Mouse (Mus musculus) hematopoietic stem cell, adult 5-6 weeks (primary cell): Measurements from ENCODE around the gene Tubg2. TPM values are rescaled to one million over a fixed set of nuclear protein-coding genes. Genes with fewer than 3 reads are reported as not detected.

Experiments
- ATAC-seq, 2 experiments: fragments of 125-278 bp in 1 of 2; replicated peaks in 1 of 2; 2 replicates each; pipeline ENCODE4 v1.8.0; 2016 to 2017; ENCODE audit warnings: inconsistent platforms in 2 of 2, mild to moderate bottlenecking in 2 of 2, moderate number of reproducible peaks in 2 of 2, low read depth in 1 of 2, moderate TSS enrichment in 1 of 2; ENCODE audit not compliant: low FRiP score in 2 of 2, poor library complexity in 2 of 2, severe bottlenecking in 2 of 2, insufficient read depth in 1 of 2, low TSS enrichment in 1 of 2
- total RNA-seq: library from RNA; stranded (forward); fragments of 172-1452, 232-1000 nt; gene quantifications from 2 replicates; pipeline ENCODE4 v1.2.3, GENCODE M21; 2017

Gene Tubg2
- total RNA-seq, 1 experiment from 2014 or later = not detected

DNA sequence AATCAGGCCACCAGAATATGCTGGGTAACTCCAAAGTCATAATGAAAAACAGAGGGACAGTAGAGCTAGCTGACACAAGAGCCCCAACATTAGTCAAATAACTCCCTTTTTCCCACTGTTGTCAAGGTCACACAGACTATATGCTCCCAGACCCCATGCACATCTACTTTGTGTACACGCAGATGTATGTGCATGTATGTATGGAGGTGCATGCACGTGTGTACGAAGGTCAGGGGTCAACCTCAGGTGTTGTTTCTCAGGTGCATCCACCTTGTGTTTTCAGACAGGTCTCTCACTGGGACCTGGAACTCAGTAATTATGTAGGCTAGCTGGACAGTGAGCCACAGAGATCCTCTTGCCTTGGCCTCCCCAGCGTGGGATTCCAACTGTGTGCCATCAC is 29.7 kb downstream of the Tubg2 start:
- no peak for ATAC-seq

DNA sequence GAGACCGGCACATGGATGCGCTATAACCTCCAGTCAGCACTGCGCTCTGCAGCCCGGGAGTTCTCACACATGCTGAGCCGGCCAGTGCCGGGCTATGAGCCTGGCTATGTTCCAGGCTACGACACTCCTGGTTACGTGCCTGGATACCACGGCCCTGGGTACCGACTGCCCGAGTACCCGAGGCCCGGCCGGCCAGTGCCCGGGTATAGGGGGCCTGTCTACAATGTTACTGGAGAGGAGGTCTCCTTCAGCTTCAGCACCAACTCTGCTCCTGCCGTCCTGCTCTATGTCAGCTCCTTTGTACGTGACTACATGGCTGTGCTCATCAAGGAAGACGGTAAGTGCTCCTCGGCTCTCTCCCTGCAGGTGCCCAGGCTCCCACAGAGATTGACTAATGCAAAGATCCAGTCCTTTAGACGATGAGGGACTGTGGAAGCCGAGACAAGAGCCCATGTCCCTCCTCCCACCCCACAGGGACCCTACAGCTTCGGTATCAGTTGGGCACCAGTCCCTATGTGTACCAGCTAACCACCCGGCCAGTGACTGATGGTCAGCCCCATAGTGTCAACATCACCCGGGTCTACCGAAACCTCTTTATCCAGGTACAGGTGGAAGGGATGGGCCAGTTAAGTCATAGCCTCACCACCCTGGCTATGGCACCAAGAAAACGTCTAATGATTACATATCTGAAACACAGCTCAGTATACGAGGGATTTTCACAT is 31.0 kb downstream of the Tubg2 start:
- no peak for ATAC-seq

DNA sequence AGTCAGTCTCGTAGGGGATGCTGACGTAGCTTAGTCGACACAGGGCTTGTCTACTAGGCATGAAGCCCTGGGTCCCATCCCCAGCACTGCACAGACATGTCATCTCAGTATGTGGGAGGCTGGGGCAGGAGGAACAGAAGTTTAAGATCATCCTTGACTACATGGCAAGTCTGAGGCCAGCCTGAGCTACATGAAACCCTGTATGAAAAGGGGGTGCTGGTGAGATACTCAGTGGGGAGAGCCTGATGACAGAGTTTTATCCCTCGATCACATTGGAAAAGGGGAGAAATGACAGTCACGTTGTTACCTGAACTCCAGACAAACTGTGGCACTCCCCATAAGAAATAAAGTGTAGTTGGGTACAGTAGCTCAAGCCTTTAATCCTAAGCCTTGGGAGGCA is 31.8 kb downstream of the Tubg2 start:
- no peak for ATAC-seq

DNA sequence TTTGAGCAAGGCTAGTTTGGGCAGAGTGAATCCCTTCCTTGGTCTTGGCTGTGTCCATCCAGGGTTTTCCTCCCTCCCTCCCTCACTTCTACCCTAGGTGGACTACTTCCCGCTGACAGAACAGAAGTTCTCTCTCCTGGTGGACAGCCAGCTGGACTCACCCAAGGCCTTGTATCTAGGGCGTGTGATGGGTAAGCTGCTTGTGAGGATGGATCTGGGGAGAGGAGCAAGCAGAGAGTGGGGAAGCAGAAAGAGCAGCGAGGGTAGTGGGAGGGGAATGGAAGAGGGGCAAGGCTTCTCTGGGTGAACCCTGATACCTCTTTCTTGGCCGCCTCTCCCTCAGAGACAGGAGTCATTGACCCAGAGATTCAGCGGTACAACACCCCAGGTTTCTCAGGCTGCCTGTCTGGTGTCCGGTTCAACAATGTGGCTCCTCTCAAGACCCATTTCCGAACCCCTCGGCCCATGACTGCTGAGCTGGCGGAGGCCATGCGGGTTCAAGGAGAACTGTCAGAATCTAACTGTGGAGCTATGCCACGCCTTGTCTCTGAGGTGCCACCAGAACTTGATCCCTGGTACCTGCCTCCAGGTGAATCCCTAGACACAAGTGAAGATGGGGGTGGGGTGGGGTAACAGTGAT is 32.6 kb downstream of the Tubg2 start:
- ATAC-seq = no peak

DNA sequence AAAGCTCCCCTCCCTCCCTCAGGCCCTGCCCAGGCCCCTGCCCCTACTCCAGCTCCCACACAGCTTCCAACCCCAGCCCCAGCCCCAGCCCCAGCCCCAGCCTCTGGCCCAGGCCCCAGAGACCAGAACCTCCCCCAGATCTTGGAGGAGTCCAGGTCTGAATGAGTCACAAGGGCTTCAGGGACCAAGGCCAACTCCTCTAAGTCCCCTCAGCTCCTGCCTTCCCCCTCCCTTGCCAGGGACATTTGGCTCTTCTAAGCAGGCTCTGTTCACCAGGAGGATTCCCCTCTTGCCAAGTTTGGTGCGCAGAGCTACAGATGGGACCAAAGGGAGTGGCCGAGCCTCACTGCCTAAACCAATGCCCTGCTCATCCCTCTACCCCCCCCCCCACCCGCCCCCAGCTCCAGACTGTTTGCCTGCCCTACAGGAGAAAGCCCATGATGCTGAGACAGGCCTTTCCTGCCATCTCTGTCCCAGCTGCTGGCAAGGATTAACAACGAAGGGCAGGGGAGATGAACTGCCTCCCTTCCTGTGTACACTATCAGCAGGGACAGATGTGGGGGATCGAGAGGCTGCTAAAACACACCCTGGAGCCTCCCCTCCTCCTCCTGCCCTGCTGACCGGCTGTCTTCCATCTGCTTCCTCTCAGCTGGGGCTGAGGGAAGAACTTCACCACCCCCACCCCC is 33.9 kb downstream of the Tubg2 start:
- ATAC-seq = peak in 1 of 2 experiments; percentile 25; a peak in 1 of 4 replicates

DNA sequence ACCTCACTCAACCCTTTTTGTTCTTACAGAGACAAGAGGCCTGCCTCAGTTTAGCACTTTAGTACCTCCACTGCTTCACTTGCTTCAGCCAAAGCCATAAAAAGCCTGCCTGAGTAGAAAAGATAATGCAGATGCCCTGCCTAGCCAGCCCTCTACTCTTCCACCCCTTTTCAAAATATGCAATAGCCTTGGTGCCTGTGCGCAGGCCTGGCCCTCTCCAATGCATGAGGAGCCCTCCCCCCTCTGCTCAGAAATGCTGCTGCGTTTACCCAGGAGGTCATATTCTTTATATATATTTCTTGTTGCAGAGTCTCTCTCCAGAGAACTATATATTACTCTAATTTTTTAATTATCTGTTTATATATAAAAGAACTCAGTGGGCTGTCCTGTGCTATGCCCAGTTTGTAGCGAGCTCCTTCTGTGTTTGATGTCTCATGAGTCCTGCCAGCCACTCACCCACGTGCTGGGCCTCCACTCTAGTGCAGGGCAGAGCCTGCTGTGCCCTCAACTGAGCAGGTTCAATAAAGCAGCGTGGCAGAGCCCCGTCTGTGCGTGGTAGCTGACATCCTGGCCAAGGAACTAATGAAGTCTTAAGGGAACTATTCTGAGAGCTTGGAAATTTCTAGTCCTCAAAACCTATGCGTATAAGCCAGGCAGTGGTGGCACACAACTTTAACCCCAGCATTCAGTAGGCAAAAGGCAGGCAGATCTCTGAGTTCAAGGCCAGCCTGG is 34.6 kb downstream of the Tubg2 start:
- ATAC-seq = peak in 1 of 2 experiments; percentile 18; a peak in 1 of 4 replicates

DNA sequence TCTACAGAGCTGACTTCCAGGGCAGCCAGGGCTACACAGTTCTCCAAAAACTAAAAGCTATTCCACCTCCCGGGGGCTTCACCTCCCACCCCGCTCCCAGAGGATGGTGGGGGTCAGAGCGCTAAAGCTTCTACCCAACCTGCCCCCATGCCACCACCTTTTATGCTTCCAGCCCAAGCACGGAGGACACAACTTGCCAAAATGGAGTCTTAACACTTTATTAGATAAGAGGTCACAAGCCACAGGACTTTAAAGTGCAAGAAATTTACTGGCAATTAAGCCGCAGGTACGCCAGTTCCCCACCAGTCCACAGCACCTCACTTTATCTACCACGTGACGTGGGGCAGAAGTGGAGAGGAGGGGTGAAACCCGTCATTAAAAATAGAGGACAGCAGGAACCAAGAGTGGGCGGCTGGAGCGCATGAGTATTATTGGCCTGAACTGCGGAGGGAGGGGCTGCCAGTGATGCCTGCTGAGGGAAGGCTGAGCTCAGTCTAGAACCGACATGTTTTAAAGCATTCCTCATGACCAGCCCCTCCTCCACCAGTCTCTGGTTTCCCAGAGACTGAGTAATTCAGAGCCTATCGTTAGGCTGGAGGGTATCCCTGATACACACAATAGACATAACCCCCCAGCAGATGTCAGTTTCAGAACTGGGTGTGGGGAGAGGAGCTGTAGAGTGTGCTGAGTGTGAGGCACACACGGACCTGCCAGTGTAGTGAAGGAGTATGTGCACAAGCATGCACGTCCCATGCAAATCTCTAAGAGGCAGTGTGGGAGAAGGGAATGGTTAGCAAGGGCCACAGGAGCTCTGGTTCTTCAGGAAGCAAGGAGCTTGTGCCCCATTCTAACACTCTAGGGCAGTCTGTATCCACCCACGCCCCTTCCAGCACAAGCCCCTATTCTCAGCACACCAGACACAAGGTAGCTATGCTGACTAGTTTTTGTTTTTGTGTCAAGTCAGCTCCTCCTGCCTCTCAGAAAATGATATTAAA is 35.5 kb downstream of the Tubg2 start:
- no peak for ATAC-seq

DNA sequence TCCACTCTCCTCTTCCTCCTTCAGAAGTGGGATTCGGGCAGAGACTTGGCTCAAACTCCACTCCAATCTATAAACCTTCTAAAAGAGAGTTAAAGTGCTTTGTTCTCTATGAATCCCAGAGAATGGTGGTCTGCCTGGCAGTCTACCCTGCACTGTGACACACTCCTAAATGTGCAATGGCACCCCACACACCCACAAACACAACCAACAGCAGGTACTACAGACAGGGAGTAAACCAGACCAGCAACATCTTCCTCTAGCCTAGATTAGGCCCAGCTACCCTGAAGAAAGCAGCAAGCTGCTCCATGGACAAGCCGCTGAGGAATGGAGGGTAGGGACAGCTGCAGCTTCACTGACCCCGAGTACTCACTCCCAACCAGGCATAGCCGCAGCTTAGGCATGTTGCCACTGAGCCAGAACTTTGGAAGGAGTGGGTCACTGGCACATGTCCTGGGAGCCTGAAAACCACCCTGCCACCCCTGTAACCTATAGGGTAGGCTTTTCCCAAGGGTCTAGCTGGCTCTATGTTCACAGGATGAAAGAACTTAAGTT is 36.3 kb downstream of the Tubg2 start:
- ATAC-seq = no peak

DNA sequence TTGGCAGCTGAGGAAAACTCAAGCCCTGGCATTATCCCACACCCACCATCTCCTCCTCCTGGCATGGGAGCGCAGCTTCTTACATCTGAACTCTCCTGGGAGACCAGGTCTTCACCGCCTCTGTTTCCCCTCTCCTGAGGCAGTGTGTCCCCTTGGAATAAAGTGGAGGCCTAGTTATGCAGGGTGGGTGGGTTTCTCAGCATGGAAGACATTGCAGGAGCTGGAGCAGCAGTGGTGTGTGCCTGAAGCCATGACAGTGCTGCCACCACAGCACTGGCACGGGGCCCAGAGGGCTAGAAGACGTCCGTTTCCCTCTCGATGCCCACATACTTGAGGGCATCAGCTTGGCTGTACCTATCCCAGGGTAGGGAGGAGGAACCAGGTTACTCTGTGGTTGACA is 36.9 kb downstream of the Tubg2 start:
- ATAC-seq = no peak

DNA sequence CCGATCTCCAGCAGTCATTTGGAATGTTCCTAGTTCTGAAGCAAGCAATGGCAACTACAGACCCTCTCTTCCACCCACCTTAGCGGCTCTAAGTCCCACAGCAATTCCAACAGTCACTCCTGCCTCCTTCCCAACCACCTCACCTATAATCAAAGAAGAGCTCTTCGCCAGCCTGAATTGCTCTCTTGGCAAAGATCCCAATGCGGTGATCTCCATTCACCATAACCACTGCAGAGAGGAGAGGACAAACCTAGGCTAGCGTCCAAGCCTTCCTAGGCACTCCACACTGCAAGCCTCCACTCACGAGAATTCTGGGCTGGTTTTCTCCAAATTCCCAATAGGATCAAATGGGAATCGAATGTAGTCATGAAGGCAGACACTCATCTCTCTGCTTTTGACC is 37.4 kb downstream of the Tubg2 start:
- ATAC-seq = no peak

DNA sequence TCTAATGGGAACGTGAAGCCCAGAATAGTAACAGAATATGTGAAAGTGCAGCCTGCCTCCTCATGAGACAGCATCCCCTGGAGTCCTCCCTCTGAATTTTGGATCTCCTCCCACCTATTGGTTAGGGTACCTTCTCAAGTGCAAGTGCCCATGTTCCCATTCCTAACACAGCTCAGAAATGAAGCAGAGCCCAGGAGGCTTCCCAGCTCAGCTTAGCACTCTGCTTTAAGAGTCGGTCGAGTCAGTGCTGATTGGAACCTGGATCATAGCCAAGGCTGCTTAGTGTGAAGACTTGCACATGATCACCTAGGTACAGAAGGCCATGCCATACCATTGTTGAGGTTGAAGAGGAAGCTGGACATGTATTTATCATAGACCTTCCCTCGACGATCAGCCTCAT is 38.4 kb downstream of the Tubg2 start:
- ATAC-seq = no peak

DNA sequence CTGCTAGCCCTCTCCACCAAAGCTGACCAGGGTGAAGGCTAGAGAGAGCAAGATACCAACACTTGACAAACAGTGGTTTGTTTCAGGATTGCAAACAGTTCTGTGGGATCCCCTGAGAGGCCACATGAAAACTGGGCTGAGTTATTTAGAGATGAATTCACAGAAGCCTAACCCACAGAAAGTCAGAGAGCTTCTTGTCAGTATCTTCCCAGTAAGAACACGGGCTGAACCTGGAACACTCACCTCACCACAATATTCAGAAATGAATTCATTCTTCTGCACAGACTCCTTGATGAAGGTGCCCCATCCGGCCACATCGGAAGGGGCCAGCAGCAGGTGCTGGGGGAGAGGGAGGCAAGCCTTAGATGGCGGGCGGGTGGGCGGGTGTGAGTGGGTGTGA is 38.9 kb downstream of the Tubg2 start:
- no peak for ATAC-seq

DNA sequence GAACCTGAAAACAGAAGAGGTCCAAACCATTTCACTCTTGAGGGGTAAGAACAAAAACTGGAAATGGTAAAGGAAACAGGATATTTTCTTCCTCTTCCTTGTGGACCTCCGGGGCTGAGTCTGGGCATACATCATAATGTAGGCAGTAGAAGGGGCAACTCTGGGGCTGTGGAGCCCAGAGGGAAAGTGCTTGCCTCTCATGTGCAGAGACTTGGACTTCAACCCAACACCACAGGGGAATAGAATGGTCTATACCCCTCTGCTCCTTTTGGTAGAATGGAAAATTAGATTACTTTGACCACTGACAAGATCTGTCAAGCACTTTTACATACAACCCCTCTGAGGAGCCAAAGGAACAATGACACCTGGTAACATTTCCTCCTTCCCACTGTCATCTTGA is 39.4 kb downstream of the Tubg2 start:
- ATAC-seq = no peak

DNA sequence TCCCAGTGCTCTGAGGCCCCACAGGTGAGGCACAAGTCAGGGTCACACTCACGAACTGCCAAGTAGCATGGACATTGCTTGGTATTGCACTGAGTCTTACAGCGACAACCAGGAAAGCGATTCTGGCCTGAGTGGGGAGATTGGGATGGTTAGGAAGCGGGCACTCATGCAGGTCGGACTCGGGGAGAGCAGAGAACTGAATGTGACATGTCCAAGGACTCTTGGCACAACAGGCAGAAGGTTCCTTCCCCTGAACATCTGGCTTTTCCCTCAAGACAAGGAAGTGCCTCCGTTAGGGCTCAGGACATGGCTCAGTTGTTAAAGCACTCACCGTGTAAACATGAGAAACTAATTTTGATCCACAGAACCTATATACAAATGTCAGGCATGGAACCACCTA is 39.9 kb downstream of the Tubg2 start:
- no peak for ATAC-seq

DNA sequence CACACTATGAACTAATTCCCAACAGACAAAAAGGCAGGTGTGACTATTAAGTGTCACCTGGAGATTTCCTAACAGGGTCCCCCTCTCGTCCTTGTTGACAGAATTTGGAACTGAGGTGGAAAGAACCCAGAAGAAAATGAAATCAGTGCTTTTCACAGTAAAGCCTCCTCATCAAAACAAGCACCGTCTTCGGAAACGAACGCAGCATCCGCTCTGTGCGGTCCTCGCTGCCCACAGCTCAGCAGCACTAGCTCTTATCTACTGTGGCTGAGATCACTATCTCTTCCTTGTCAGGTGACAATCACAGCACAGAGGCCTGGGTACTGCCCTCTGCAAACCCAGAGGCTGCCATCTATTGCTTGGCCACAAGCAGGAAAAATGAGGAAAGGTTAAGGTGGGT is 40.5 kb downstream of the Tubg2 start:
- no peak for ATAC-seq

DNA sequence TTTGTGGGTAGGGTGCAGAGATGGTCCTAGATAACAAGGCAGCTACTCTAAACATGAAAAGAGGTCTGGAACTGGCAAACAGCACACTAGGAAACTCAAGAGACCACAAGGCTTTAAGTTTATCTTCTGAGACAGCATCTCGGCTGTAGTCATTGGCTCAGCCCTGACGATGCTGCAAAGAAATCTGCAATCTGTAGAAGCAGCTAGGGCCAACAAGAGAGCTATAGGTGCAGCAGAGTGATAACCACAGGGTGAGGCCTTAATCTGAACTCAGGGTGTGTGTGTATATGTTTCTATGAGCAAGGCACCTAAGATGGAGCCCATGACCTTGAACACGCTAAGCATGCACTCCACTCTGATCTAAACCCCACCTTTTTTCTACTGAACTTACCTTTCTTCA is 43.8 kb downstream of the Tubg2 start:
- ATAC-seq = no peak

DNA sequence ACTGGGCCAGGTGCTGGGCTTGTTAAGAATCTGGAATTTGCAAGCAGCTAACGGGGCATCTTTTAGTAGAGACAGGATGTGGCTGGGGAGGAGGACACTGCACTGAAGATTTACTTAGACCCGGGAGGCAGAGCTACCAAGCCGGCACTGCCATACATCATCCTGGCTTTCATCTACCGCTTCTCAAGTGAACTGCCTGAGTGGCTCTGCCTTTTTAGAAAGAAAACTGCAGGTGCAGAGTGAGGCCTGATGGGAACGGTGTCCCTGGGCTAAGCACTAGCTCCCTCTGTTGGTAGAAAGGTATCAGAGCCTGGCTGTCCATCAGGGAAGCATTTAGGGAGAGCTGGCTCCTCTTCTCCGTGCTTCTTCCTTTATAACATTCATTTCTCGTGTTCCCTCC is 45.3 kb downstream of the Tubg2 start:
- ATAC-seq = peak in 1 of 2 experiments; percentile 56; a peak in 1 of 4 replicates
